Mouse (Mus musculus) megakaryocyte, embryonic 14.5 days (primary cell): Measurements from ENCODE around the gene Vps45.

ENCODE experiments used
- FLI1 ChIP-seq: IDR thresholded peaks from 2 replicates; pipeline ENCODE4 v1.6.1; 2012; ENCODE audit warnings: low read length, inconsistent platforms, mixed read lengths
- GATA1 ChIP-seq: IDR thresholded peaks from 3 replicates; pipeline ENCODE4 v1.6.1; 2012; ENCODE audit warnings: mixed read lengths, low read length, inconsistent platforms, borderline replicate concordance

DNA sequence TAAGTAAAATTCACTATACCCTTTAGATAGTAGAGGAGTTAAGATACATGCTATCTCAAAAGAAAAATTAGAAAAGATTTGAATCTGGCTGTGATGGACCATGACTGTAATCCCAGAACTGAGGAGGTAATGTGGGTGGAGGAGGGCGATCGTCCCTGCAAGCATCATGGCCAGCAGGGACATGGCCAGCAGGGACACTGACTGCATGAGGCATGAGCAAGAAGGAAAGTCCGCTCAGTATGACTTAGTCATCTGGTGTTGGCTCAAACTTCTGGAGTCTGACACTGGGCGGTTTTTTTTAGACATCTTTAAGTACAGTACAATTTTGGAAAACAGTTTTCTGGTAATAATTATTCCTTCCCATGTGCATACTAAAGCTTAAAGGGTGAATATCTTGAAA is 29.5 kb upstream of the Vps45 start:
- TF ChIP-seq GATA1 (no peak), FLI1 (no peak)
